Mouse (Mus musculus) induced T-regulatory cell, adult 2 months (primary cell): Measurements from ENCODE around the gene Arid2.

Experiments
- DNase-seq: peaks from one replicate; pipeline ENCODE4 v3.0.0-alpha.2; 2012; ENCODE audit warnings: low read depth

Arid2 gene

GRCm38 (mm10) chr15:96344591-96345285, 57.4 kb downstream of the Arid2 start:
- DNase-seq, result peak; percentile 31

GRCm38 (mm10) chr15:96345312-96345849, 58.1 kb downstream of the Arid2 start:
- DNase-seq, result no peak

- DNase-seq, result no peak
These were observed 64.1 kb downstream of the Arid2 start for GRCm38 (mm10) chr15:96351432-96351831.

- DNase-seq, result no peak
These were observed 71.6 kb downstream of the Arid2 start for GRCm38 (mm10) chr15:96358871-96359270.

- no peak for DNase-seq
These were observed 73.3 kb downstream of the Arid2 start for GRCm38 (mm10) chr15:96360614-96361013.

GRCm38 (mm10) chr15:96365351-96365750, 78.0 kb downstream of the Arid2 start:
- DNase-seq, result no peak

GRCm38 (mm10) chr15:96366176-96366963, 79.1 kb downstream of the Arid2 start:
- no peak for DNase-seq

- no peak for DNase-seq
These were observed 84.0 kb downstream of the Arid2 start for GRCm38 (mm10) chr15:96371311-96371710.

- no peak for DNase-seq
These were observed 85.3 kb downstream of the Arid2 start for GRCm38 (mm10) chr15:96372628-96373027.

- DNase-seq, result no peak
These were observed 85.8 kb downstream of the Arid2 start for GRCm38 (mm10) chr15:96373161-96373560.

- no peak for DNase-seq
These were observed 88.9 kb downstream of the Arid2 start for GRCm38 (mm10) chr15:96376214-96376613.

GRCm38 (mm10) chr15:96377263-96377662, 89.9 kb downstream of the Arid2 start:
- DNase-seq, result no peak

GRCm38 (mm10) chr15:96377701-96378100, 90.4 kb downstream of the Arid2 start:
- DNase-seq, result no peak

GRCm38 (mm10) chr15:96382223-96382622, 94.9 kb downstream of the Arid2 start:
- DNase-seq, result no peak

- DNase-seq, result no peak
These were observed 101.2 kb downstream of the Arid2 start for GRCm38 (mm10) chr15:96388565-96388964.

GRCm38 (mm10) chr15:96392878-96393277, 105.6 kb downstream of the Arid2 start:
- DNase-seq, result peak; percentile 11

GRCm38 (mm10) chr15:96395071-96395470, 107.8 kb downstream of the Arid2 start:
- DNase-seq, result no peak

- DNase-seq, result no peak
These were observed 109.5 kb downstream of the Arid2 start for GRCm38 (mm10) chr15:96396641-96397344.

GRCm38 (mm10) chr15:96398333-96398732, 111.0 kb downstream of the Arid2 start:
- no peak for DNase-seq

- DNase-seq, result no peak
These were observed 118.2 kb downstream of the Arid2 start for GRCm38 (mm10) chr15:96405548-96405947.

GRCm38 (mm10) chr15:96406253-96406652, 118.9 kb downstream of the Arid2 start:
- no peak for DNase-seq

- DNase-seq, result no peak
These were observed 119.8 kb downstream of the Arid2 start for GRCm38 (mm10) chr15:96407151-96407550.
